Mouse (Mus musculus): ENCODE measurements around the gene Sema4b. TPM values are rescaled to one million over a fixed set of nuclear protein-coding genes. Genes with fewer than 3 reads are reported as not detected.

Sema4b gene
- polyA plus RNA-seq, 1 experiment, result 19.0 TPM

DNA sequence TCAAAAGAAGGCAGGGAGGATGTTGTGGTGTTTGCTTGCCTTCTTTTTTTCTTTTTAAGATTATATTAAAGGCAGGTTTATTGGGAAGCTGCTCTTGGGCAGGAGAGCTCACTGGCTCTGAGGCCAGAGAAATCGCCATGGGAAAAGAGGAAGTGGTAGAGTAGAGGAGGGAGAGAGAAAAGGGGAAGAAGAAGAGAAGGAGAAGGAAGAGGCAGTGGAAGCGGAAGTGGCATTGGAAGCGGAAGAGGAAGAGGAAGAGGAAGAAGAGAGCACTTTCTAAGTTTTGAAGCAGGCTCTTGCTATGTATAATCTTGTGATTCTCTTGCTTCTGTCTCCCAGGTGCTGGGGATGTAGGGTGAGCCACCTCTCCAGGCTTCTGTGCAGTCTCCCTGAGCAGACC is 32.0 kb upstream of the Sema4b start:
- 65% methylated on average over 3 of the region's 3 CpGs for WGBS
- Histone ChIP-seq H3K4me1 (ENCODE audit: control insufficient read depth, insufficient read depth, low read length) (0 out of 2 replicates have a peak, but pooled peaks cover 3% of the 10 kb centered on the region), H3K4me3 (replicated peaks; ENCODE audit: extremely low read depth, low read depth, low read length) (no peak overlapping the region)
- TF ChIP-seq CTCF (IDR thresholded peaks at IDR 0.05; ENCODE audit: insufficient read depth, low read length) (no peak), POLR2A (IDR thresholded peaks at IDR 0.05; ENCODE audit: borderline replicate concordance, extremely low read depth, low read depth, low read length) (no peak)
- no peak for DNase-seq

DNA sequence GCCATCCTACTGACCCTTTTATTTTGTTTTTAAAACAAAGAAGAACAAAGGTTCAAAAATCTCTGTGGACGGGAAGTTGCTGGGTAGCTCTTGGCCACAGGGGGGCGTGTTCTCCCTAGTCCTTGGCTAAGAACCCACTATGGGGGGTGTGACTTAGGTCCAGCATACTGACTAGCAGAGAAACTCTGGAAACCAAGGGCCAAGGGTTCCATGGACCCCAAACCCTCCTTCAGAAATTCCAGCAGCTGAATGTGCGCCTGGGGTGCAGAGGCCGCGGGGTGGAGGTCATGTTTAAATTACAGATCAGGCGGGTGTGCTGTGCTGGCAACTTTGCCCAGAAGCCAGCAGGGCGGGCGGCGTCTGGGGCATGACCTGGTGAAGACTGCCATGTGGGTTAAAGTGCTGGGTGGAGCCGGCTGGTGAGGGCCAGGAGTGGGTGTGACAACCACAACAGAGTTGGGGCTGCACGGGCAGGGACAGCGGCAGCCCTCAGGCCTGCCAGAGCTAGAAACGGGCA is 29.9 kb upstream of the Sema4b start:
- Histone ChIP-seq H3K4me1 (ENCODE audit: control insufficient read depth, insufficient read depth, low read length) (peaks cover 11% of the 10 kb centered on the region), H3K4me3 (replicated peaks; ENCODE audit: extremely low read depth, low read depth, low read length) (no peak overlapping the region)
- WGBS, result 40% methylated on average over 13 of the region's 13 CpGs
- peak; percentile 66 for DNase-seq
- TF ChIP-seq POLR2A (IDR thresholded peaks at IDR 0.05; ENCODE audit: borderline replicate concordance, extremely low read depth, low read depth, low read length) (no peak), CTCF (IDR thresholded peaks at IDR 0.05; ENCODE audit: insufficient read depth, low read length) (peak; percentile 51)

DNA sequence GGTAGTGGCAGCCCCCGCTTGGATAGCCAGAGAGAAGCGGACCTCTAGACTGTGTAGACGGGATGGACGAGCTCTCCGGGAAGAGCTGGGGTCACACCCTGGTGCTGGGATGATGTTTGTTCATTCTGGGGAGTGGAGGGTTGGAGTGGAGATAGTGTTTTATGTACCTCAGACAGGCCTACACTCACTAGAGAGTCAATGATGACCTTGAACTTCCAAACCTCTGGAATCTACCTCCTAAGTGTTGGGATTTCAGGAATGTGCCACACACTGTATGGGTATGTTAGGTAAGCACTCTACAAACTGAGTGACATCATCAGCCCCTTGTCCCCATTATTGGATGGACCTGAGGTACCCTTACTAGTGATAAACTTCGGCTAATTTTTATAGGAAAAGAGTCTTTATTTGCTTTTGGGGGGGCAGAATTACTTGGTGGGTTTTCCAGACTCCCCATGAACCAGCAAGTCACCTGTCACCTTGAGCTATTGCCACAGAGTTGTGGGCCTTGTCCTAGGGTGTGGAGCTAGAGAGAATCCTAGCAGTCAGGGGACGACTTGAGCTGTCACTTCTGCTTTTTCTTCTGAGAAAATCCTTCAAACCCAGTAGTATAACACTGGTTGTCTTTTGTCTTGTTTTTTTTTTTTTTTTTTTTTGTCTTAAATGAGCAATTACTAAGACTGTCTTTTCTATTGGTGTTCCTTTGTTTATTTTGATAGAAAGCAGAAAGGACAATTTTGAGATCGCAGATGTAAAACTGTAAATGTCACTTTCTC is 28.0 kb upstream of the Sema4b start:
- WGBS, result 86% methylated on average over 8 of the region's 8 CpGs

DNA sequence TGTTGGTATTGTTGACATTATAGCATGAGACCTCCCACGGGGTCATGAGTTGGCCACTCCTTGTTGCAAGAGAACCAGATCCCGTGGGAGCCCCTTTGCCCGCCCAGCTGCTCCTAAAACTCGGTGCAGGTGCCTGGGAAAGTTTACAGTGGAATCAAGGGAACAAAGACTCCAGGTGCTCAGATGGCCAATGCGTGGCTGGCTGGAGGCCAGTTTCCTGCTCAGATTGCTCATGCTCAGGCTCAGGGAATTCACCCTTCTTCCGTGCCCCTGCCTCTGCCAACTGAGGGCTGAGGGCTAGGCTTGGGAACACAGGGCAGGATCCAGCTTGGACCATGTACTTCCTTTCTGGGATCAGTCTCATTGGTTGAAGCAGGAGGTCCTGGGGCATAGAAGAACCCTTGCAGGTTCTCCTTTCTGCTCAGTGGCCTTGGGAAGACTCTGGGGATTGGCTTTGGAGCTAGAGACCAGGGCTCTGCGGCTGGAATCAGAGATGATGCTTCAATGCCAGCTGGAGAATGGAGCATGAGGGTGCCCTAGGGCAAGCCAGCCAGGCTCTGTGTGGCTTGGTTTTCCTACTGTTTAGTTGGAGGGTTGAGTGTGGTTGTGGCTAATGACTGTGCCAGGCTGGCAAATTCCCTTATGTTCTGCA is 26.2 kb upstream of the Sema4b start:
- no peak for TF ChIP-seq CTCF (IDR thresholded peaks at IDR 0.05; ENCODE audit: insufficient read depth, low read length)
- TF ChIP-seq POLR2A (IDR thresholded peaks at IDR 0.05; ENCODE audit: borderline replicate concordance, extremely low read depth, low read depth, low read length), result no peak
- WGBS, result 39% methylated on average over 7 of the region's 7 CpGs
- peak; percentile 40 for DNase-seq
- Histone ChIP-seq H3K4me1 (ENCODE audit: control insufficient read depth, insufficient read depth, low read length) (peaks cover 11% of the 10 kb centered on the region), H3K4me3 (replicated peaks; ENCODE audit: extremely low read depth, low read depth, low read length) (no peak overlapping the region)

More for the DNA sequence above, 28.0 kb upstream of the Sema4b start:
- no peak for DNase-seq
- no peak overlapping the region for H3K4me3 ChIP-seq (replicated peaks; ENCODE audit: extremely low read depth, low read depth, low read length)
- TF ChIP-seq POLR2A (IDR thresholded peaks at IDR 0.05; ENCODE audit: borderline replicate concordance, extremely low read depth, low read depth, low read length) (no peak), CTCF (IDR thresholded peaks at IDR 0.05; ENCODE audit: insufficient read depth, low read length) (no peak)
- H3K4me1 ChIP-seq (ENCODE audit: control insufficient read depth, insufficient read depth, low read length), result peaks cover 11% of the 10 kb centered on the region

DNA sequence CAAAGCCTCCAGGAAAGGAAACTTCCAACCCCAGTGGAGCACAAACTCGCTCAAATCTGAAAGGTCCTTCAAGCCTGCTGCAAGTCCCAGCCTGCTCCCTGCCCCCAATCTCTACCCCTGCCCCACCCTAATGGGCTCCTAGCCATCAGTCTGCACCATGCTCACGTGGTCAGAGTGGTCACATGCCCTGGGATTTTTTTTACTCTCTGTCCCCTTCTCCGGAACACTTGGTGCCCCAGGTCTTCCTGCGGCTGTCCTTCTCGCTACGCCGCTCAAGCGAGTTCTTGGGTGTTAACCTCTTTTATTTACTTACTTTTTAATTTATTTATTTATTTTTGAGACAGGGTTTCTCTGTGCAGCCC is 25.7 kb upstream of the Sema4b start:
- H3K4me1 ChIP-seq (ENCODE audit: control insufficient read depth, insufficient read depth, low read length), result peaks cover 11% of the 10 kb centered on the region
- WGBS, result 43% methylated on average over 8 of the region's 8 CpGs
- H3K4me3 ChIP-seq (replicated peaks; ENCODE audit: extremely low read depth, low read depth, low read length), result no peak overlapping the region
- TF ChIP-seq CTCF (IDR thresholded peaks at IDR 0.05; ENCODE audit: insufficient read depth, low read length), result no peak
- TF ChIP-seq POLR2A (IDR thresholded peaks at IDR 0.05; ENCODE audit: borderline replicate concordance, extremely low read depth, low read depth, low read length), result no peak
- peak; percentile 59 for DNase-seq

DNA sequence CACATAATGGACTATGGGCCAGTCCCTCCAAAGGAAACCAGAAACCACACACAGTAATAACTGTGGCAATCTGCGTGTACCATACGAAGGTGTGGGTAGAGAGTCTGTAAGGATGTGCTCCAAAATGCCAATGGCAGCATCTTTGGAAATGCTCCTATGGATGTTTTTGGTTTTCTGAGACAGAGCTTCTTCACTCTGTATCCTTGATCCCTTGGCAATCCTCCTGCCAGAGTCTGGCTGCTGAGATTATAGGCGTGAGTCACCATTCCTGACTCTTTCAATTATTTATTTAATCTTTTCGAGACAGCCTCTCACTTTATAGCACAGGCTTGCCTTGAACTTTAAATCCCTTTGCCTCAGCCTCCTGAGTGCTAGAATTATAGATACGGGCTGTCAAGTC is 21.2 kb upstream of the Sema4b start:
- H3K4me1 ChIP-seq (ENCODE audit: control insufficient read depth, insufficient read depth, low read length), result peaks cover 5% of the 10 kb centered on the region
- 66% methylated on average over 5 of the region's 5 CpGs for WGBS
- no peak overlapping the region for H3K4me3 ChIP-seq (replicated peaks; ENCODE audit: extremely low read depth, low read depth, low read length)
- TF ChIP-seq CTCF (IDR thresholded peaks at IDR 0.05; ENCODE audit: insufficient read depth, low read length) (no peak), POLR2A (IDR thresholded peaks at IDR 0.05; ENCODE audit: borderline replicate concordance, extremely low read depth, low read depth, low read length) (no peak)
- no peak for DNase-seq

DNA sequence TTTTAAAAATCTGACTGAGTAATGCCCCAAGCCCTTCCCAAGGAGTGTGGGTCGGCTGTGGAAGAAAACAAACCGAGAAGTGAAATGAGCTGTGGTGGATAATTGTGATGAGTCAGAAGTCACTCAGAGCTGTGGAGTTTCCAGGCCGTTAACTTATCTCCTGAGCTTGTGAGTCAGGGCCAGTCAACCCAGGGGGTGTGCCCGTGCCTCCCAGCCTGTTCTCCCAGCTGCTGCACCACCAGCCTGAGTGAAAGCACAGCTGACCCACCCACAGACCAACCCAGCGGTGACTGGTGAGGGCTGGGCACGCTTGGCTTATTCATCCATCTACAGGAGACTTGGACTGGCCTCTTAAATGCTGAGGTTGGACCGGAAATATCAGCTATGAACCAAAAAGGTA is 19.9 kb upstream of the Sema4b start:
- 40% methylated on average over 7 of the region's 7 CpGs for whole genome bisulfite sequencing
- TF ChIP-seq CTCF (IDR thresholded peaks at IDR 0.05; ENCODE audit: insufficient read depth, low read length) (no peak), POLR2A (IDR thresholded peaks at IDR 0.05; ENCODE audit: borderline replicate concordance, extremely low read depth, low read depth, low read length) (no peak)
- no peaks in the 10 kb centered on the region for H3K4me1 ChIP-seq (ENCODE audit: control insufficient read depth, insufficient read depth, low read length)
- H3K4me3 ChIP-seq (replicated peaks; ENCODE audit: extremely low read depth, low read depth, low read length), result no peak overlapping the region
- DNase-seq, result no peak

DNA sequence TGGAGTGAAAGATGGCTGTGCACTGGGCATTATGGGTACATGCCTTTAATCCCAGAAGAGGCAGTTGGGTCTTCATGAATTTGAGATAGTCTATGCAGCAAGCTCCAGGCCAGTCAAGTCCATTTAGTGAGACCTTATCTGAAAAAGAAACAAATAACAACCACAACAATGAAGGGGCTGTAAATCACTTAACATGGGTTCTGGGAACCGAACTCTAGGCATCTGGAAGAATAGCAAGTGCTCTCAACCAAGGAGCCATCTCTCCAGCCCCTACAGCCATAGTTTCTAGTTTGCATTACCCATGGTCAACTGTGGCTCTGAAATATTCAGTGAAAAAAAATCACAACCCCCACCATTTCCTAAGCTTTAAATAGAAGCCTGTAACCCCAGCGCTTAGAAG is 16.8 kb upstream of the Sema4b start:
- H3K4me1 ChIP-seq (ENCODE audit: control insufficient read depth, insufficient read depth, low read length), result no peaks in the 10 kb centered on the region
- no peak overlapping the region for H3K4me3 ChIP-seq (replicated peaks; ENCODE audit: extremely low read depth, low read depth, low read length)
- no peak for TF ChIP-seq CTCF (IDR thresholded peaks at IDR 0.05; ENCODE audit: insufficient read depth, low read length)
- no peak for TF ChIP-seq POLR2A (IDR thresholded peaks at IDR 0.05; ENCODE audit: borderline replicate concordance, extremely low read depth, low read depth, low read length)
- DNase-seq, result no peak
- WGBS, result 72% methylated on average over 2 of the region's 2 CpGs

DNA sequence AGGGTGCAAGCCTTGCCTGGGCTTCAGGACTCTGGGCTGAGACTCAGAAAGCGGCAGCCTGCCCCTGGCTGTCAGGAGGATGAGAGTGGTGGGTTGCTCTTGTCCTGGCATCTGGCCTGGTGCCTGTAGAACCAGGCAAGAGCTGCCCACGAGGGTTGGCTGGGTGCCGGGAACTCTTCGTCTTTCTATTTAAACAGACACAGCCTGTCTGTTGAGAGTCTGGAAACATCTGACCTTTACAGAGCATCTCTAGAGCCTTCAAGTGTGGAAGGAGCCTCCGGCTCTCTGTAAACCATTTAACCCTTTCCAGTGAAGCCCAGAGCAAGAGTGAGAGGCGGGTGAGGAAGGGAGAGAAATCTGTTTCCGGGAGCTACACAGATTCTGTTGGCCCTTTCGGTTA is 15.3 kb upstream of the Sema4b start:
- no peak for DNase-seq
- TF ChIP-seq POLR2A (IDR thresholded peaks at IDR 0.05; ENCODE audit: borderline replicate concordance, extremely low read depth, low read depth, low read length), result no peak
- no peak for TF ChIP-seq CTCF (IDR thresholded peaks at IDR 0.05; ENCODE audit: insufficient read depth, low read length)
- Histone ChIP-seq H3K4me1 (ENCODE audit: control insufficient read depth, insufficient read depth, low read length) (no peaks in the 10 kb centered on the region), H3K4me3 (replicated peaks; ENCODE audit: extremely low read depth, low read depth, low read length) (no peak overlapping the region)
- 22% methylated on average over 8 of the region's 8 CpGs for WGBS
